Mouse (Mus musculus): ENCODE measurements around the gene Erg. TPM values are rescaled to one million over a fixed set of nuclear protein-coding genes. Genes with fewer than 3 reads are reported as not detected.

Erg gene
- total RNA-seq (2021): 10 to 100 TPM in 1 of 2 experiments, 1 to 10 TPM in 1; 8.9 to 10.2 TPM

- no peak for DNase-seq
- intact Hi-C loops (cut with DNase I): no loop called here
These were observed at the start of gene Erg for GRCm38 (mm10) chr16:95586311-95586602. Gene Erg, minus strand, starts transcription at chr16:95586593.

GRCm38 (mm10) chr16:95631816-95632215, 45.4 kb upstream of the Erg start:
- intact Hi-C loops (cut with DNase I): no loop called here
- DNase-seq: no peak

GRCm38 (mm10) chr16:95623876-95624770, 37.7 kb upstream of the Erg start:
- DNase-seq: no peak
- intact Hi-C loops (cut with DNase I): no loop called here

GRCm38 (mm10) chr16:95623056-95623455, 36.7 kb upstream of the Erg start:
- no peak for DNase-seq
- intact Hi-C loops (cut with DNase I): no loop called here

- no peak for DNase-seq
- intact Hi-C loops (cut with DNase I): no loop called here
These were observed 33.5 kb upstream of the Erg start for GRCm38 (mm10) chr16:95619859-95620325.

- DNase-seq: peak; percentile 52
- intact Hi-C loops (cut with DNase I): no loop called here
These were observed 31.8 kb upstream of the Erg start for GRCm38 (mm10) chr16:95618206-95618605.

GRCm38 (mm10) chr16:95617720-95618119, 31.3 kb upstream of the Erg start:
- no peak for DNase-seq
- intact Hi-C loops (cut with DNase I): no loop called here

- intact Hi-C loops (cut with DNase I): no loop called here
- DNase-seq: peak; percentile 20
These were observed 29.2 kb upstream of the Erg start for GRCm38 (mm10) chr16:95615579-95615978.

- DNase-seq: no peak
- intact Hi-C loops (cut with DNase I): no loop called here
These were observed 28.1 kb upstream of the Erg start for GRCm38 (mm10) chr16:95614482-95614881.

- intact Hi-C loops (cut with DNase I): no loop called here
- no peak for DNase-seq
These were observed 25.8 kb upstream of the Erg start for GRCm38 (mm10) chr16:95611982-95612746.

- intact Hi-C loops (cut with DNase I): no loop called here
- no peak for DNase-seq
These were observed 22.2 kb upstream of the Erg start for GRCm38 (mm10) chr16:95608624-95609023.

- intact Hi-C loops (cut with DNase I): no loop called here
- peak; percentile 76 for DNase-seq
These were observed 18.9 kb upstream of the Erg start for GRCm38 (mm10) chr16:95605304-95605703.

GRCm38 (mm10) chr16:95602504-95602903, 16.1 kb upstream of the Erg start:
- intact Hi-C loops (cut with DNase I): no loop called here
- DNase-seq: no peak

GRCm38 (mm10) chr16:95601807-95602206, 15.4 kb upstream of the Erg start:
- no peak for DNase-seq
- intact Hi-C loops (cut with DNase I): no loop called here

- DNase-seq: no peak
- intact Hi-C loops (cut with DNase I): no loop called here
These were observed 14.8 kb upstream of the Erg start for GRCm38 (mm10) chr16:95601219-95601580.

GRCm38 (mm10) chr16:95600572-95601218, 14.3 kb upstream of the Erg start:
- intact Hi-C loops (cut with DNase I): no loop called here

GRCm38 (mm10) chr16:95598930-95599329, 12.5 kb upstream of the Erg start:
- intact Hi-C loops (cut with DNase I): no loop called here
- no peak for DNase-seq

More at GRCm38 (mm10) chr16:95600572-95601218, 14.3 kb upstream of the Erg start:
- DNase-seq: no peak

GRCm38 (mm10) chr16:95597578-95597951, 11.2 kb upstream of the Erg start:
- intact Hi-C loops (cut with DNase I): no loop called here
- no peak for DNase-seq

- intact Hi-C loops (cut with DNase I): no loop called here
- no peak for DNase-seq
These were observed 10.6 kb upstream of the Erg start for GRCm38 (mm10) chr16:95596884-95597577.

GRCm38 (mm10) chr16:95588849-95589248, 2.5 kb upstream of the Erg start:
- intact Hi-C loops (cut with DNase I): no loop called here
- DNase-seq: no peak

- DNase-seq: no peak
- intact Hi-C loops (cut with DNase I): no loop called here
These were observed 333 bp upstream of the Erg start for GRCm38 (mm10) chr16:95586726-95587125.
